Mouse (Mus musculus): ENCODE results near the gene Acp2.

DNA sequence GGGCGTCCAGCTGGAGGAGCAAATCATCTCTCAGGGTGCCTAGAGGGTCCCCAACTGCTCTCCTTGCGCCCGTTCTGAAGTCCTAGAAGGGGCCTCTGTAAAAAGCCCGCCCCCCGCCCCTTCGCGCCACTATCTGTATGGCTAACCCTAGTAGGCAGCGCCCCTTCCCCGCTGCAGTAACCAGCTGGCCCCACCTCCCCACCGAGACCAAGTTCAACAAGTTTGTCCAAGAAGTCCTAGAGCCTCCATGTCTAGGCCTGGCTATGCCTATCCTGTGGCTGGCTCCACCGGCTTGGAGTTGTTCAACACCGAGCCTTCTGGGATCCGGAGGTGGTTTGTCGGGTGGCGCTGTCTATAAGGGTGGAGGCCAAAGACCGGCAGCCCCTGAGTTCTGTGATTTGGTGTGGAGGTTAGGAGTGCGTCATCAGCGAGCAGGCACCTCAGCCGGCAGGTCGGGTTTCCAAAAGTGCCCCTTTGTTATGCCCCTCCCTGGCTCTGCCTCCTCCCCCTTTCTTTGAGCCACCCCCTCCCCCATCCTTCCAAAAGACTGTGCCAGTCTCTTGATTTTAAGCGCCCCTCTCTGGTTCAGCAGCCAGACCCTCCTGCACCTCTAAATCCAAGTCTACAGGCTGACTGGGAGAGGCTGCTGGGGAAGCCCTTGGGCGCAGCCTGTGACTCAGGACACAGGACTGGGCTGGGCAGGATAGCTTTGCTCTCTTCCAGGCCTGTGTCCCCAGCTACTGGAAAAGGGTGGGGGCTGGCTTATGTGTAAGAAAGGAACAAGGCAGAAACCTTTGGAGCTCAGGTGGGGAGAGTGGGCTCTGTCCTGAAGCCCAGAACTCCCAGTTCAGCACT is 54.7 kb downstream of the Acp2 start:
- TF ChIP-seq POLR2A (IDR thresholded peaks at IDR 0.05; ENCODE audit: insufficient read depth, low read depth, low read length), result no peak
- no peak for TF ChIP-seq CTCF (IDR thresholded peaks at IDR 0.05; ENCODE audit: insufficient read depth, low read depth, low read length)
